Mouse (Mus musculus) CH12.LX (cell line): Measurements from ENCODE around the gene Mov10l1. TPM values are rescaled to one million over a fixed set of nuclear protein-coding genes. Genes with fewer than 3 reads are reported as not detected.

Experiments used
- DNase-seq: peaks from one replicate; pipeline ENCODE4 v3.0.0-alpha.2; 2013; ENCODE audit errors: extremely low read depth
- H3K27ac ChIP-seq: 2 replicates; pipeline ENCODE4 v1.5.1; 2012; ENCODE audit warnings: low read depth, mild to moderate bottlenecking, control low read depth, moderate library complexity; ENCODE audit not compliant: insufficient read depth
- H3K27me3 ChIP-seq: replicated peaks from 2 replicates; pipeline ENCODE3; 2012; ENCODE audit warnings: inconsistent platforms
- H3K36me3 ChIP-seq, 2 experiments: replicated peaks in 1 of 2; 2 replicates each; pipeline versions ENCODE3 to v1.6.1; 2012; ENCODE audit warnings: inconsistent platforms in 1 of 2, low read length in 1 of 2, mild to moderate bottlenecking in 1 of 2, mixed read lengths in 1 of 2, moderate library complexity in 1 of 2; ENCODE audit not compliant: control insufficient read depth in 1 of 2, insufficient read depth in 1 of 2
- H3K4me1 ChIP-seq, 2 experiments: 2 replicates each; pipeline ENCODE4 v1.6.1; 2012; ENCODE audit warnings: inconsistent platforms in 1 of 2, moderate library complexity in 1 of 2; ENCODE audit not compliant: insufficient read depth in 2 of 2, control insufficient read depth in 1 of 2
- H3K4me2 ChIP-seq: 2 replicates; pipeline ENCODE4 v1.6.1; 2012; ENCODE audit warnings: low read depth, mild to moderate bottlenecking, control low read depth; ENCODE audit not compliant: poor library complexity, insufficient read depth, severe bottlenecking
- H3K4me3 ChIP-seq, 3 experiments: fragments of 150-350 bp in 1 of 3; sonication (generic) in 1 of 3; replicated peaks in 1 of 3; 2 replicates each; pipeline versions ENCODE3 to v1.5.1; 2011 to 2012; ENCODE audit warnings: low read depth in 2 of 3, low read length in 2 of 3, mild to moderate bottlenecking in 2 of 3, moderate library complexity in 2 of 3, control low read depth in 1 of 3, improper control_type of control experiment in 1 of 3, inconsistent platforms in 1 of 3, mixed read lengths in 1 of 3; ENCODE audit not compliant: poor library complexity in 1 of 3
- H3K79me2 ChIP-seq: replicated peaks from 2 replicates; pipeline ENCODE4 v1.6.1; 2012; ENCODE audit warnings: mild to moderate bottlenecking, moderate library complexity; ENCODE audit not compliant: control insufficient read depth, poor library complexity, insufficient read depth, severe bottlenecking; ENCODE audit errors: extremely low read depth
- H3K9ac ChIP-seq: 2 replicates; pipeline ENCODE4 v1.6.1; 2012; ENCODE audit warnings: low read depth, mild to moderate bottlenecking, control low read depth, moderate library complexity; ENCODE audit not compliant: insufficient read depth
- H3K9me3 ChIP-seq: replicated peaks from 2 replicates; pipeline ENCODE3; 2012; ENCODE audit warnings: low read length, inconsistent platforms, mixed read lengths
- CHD1 ChIP-seq: IDR thresholded peaks from 2 replicates; pipeline ENCODE4 v1.6.1; 2012; ENCODE audit warnings: low read depth, low read length, improper control_type of control experiment, inconsistent platforms
- CHD2 ChIP-seq: IDR thresholded peaks from 2 replicates; pipeline ENCODE4 v1.6.1; 2011; ENCODE audit warnings: low read length, improper control_type of control experiment
- E2F4 ChIP-seq: IDR thresholded peaks from 2 replicates; pipeline ENCODE4 v1.6.1; 2011; ENCODE audit warnings: low read depth, low read length, improper control_type of control experiment; ENCODE audit not compliant: insufficient replicate concordance
- HCFC1 ChIP-seq: IDR thresholded peaks from 2 replicates; pipeline ENCODE4 v1.6.1; 2012; ENCODE audit warnings: low read depth, mild to moderate bottlenecking, inconsistent platforms, low read length, improper control_type of control experiment
- JUND ChIP-seq: conservative IDR thresholded peaks from 2 replicates; pipeline ENCODE4 v1.6.1; 2011; ENCODE audit warnings: low read depth, low read length, improper control_type of control experiment
- KAT2A ChIP-seq: IDR thresholded peaks from 2 replicates; pipeline ENCODE4 v1.6.1; 2012; ENCODE audit warnings: low read length, improper control_type of control experiment, inconsistent platforms; ENCODE audit not compliant: insufficient replicate concordance
- MAZ ChIP-seq: IDR thresholded peaks from 2 replicates; pipeline ENCODE4 v1.6.1; 2012; ENCODE audit warnings: low read depth, mild to moderate bottlenecking, inconsistent platforms, low read length, improper control_type of control experiment, moderate library complexity
- MYC ChIP-seq: IDR thresholded peaks from 2 replicates; pipeline ENCODE4 v1.6.1; 2011; ENCODE audit warnings: low read depth, mild to moderate bottlenecking, improper control_type of control experiment, low read length
- PAX5 ChIP-seq: IDR thresholded peaks from 2 replicates; pipeline ENCODE4 v1.6.1; 2012; ENCODE audit warnings: low read length, inconsistent platforms, mixed read lengths
- POLR2A ChIP-seq: IDR thresholded peaks from 2 replicates; pipeline ENCODE4 v1.6.1; 2011; ENCODE audit warnings: low read depth, mild to moderate bottlenecking, improper control_type of control experiment, low read length
- SIN3A ChIP-seq: IDR thresholded peaks from 2 replicates; pipeline ENCODE4 v1.6.1; 2012; ENCODE audit warnings: low read length, improper control_type of control experiment, inconsistent platforms
- SMC3 ChIP-seq: IDR thresholded peaks from 2 replicates; pipeline ENCODE4 v1.6.1; 2011; ENCODE audit warnings: low read depth, low read length, improper control_type of control experiment
- TCF12 ChIP-seq: IDR thresholded peaks from 2 replicates; pipeline ENCODE4 v1.6.1; 2014; ENCODE audit warnings: low read depth, mild to moderate bottlenecking, inconsistent platforms, low read length, improper control_type of control experiment
- USF2 ChIP-seq: conservative IDR thresholded peaks from 2 replicates; pipeline ENCODE4 v1.6.1; 2011; ENCODE audit warnings: low read depth, low read length, improper control_type of control experiment
- dilution Hi-C: fragments of 300-500 bp; cut with MboI; formaldehyde crosslinking; loops from 2 replicates; pipeline ENCODE4 v1.14.3; 2020; ENCODE audit warnings: low sequenced_read_pairs; ENCODE audit not compliant: extremely low pct_unique_long_range_greater_than_20kb, extremely low pct_ligation_motif_present
- in situ Hi-C: fragments of 300-500 bp; cut with MboI; formaldehyde crosslinking; loops from 3 replicates; pipeline ENCODE4 v1.14.3; 2019; ENCODE audit warnings: low sequenced_read_pairs, low pct_ligation_motif_present, low pct_unique_long_range_greater_than_20kb, mixed read lengths
- polyA plus RNA-seq: library from polyadenylated mRNA; unstranded; fragments of >175 nt; gene quantifications from 2 replicates; pipeline ENCODE4 v1.2.1, GENCODE M21; 2012; ENCODE audit warnings: low read depth; ENCODE audit not compliant: insufficient read length
- total RNA-seq, 2 experiments: library from RNA; depleted of rRNA; stranded (reverse); fragments of 300-350 nt in 1 of 2; fragments of >200 nt in 1 of 2; gene quantifications; 2 replicates each; pipeline ENCODE4 v1.2.3; 2012 to 2014

Mov10l1 gene
- total and polyA plus RNA-seq, 3 experiments = not detected

DNA sequence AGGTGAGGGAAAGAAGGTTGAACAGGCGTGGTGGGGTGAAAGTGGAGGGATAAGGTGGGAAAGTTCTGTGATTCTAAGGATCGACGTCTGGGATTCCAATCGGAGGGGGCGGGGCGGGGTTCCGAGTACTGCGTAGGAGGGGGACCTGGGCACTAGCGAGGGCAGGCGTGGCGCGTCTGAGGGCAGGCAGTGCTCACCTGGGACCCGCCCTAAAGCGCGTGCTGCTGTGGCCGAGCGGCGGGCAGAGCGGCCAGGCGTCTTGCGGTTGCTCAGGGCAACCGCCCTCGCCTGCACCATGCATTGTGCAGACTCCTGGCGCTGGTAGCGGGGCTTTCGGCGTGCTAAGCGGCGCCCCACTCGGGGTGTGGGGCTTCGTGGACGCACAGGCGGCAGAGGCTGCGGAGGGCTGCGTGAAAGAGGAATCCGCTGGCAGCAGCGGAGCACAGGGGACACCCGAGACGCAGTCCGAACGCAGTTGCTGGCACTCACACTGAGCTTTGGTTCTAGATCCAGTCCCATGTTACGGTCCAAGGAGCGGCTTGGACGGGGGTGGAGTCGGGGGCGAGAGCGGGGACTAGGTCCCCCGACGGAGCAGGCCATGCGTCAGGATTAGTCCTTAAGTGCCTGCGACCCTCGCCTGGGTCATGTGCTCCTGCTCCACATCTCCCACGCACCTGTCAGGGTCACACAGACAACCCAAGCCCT lies 28.2 kb upstream of the Mov10l1 start, which contains the start of gene Ttll8:
Gene Ttll8, minus strand, starts transcription at position 51 of the 705 bp plus-strand sequence.
- dilution Hi-C loops = no loop called here
- TF ChIP-seq SIN3A (no peak), MYC (no peak), USF2 (no peak), POLR2A (no peak), KAT2A (no peak), HCFC1 (no peak), MAZ (no peak), JUND (no peak), SMC3 (no peak), E2F4 (no peak), PAX5 (no peak), TCF12 (no peak), CHD1 (no peak)

GRCm38 (mm10) chr15:88955342-88955741 lies 27.4 kb upstream of the Mov10l1 start:
- H3K36me3 ChIP-seq = no peaks in the 10 kb centered on the region
- no peaks in the 10 kb centered on the region for H3K9me3 ChIP-seq
- TF ChIP-seq CHD2 = peak; percentile 52; the same call in 1 of the 2 replicates
- no peak for TF ChIP-seq HCFC1
- no peaks in the 10 kb centered on the region for H3K79me2 ChIP-seq
- H3K4me1 ChIP-seq = no peaks in the 10 kb centered on the region
- H3K27me3 ChIP-seq = peaks cover 74% of the 10 kb centered on the region
- H3K27ac ChIP-seq = no peak overlapping the region
- dilution Hi-C loops (no loop called here), in situ Hi-C loops (loop anchor here (25.0 kb wide), 2 partner anchors 107 to 257 kb away; partner anchors contain the start of genes Panx2 and Ppp6r2)
- no peak overlapping the region for H3K4me2 ChIP-seq
- no peak overlapping the region for H3K4me3 ChIP-seq
- no peak overlapping the region for H3K9ac ChIP-seq
- no peak for DNase-seq

More for the DNA sequence above, 28.2 kb upstream of the Mov10l1 start, which contains the start of gene Ttll8:
- Histone ChIP-seq H3K79me2 (no peaks in the 10 kb centered on the region), H3K9me3 (no peaks in the 10 kb centered on the region), H3K4me3 (no peak within 1 kb of the TSS), H3K9ac (no peak within 1 kb of the TSS), H3K4me2 (no peak within 1 kb of the TSS), H3K36me3 (no peaks in the 10 kb centered on the region), H3K4me1 (no peaks in the 10 kb centered on the region), H3K27ac (no peak within 1 kb of the TSS), H3K27me3 (peaks cover 71% of the 10 kb centered on the region)
- in situ Hi-C loops = loop anchor here (25.0 kb wide), 2 partner anchors 108 to 258 kb away; partner anchors contain the start of genes Panx2 and Ppp6r2
- no peak for DNase-seq
